Mouse (Mus musculus): ENCODE measurements at regions not wholly inside any gene's neighbourhood (a gene's known extent, or its start where the extent isn't known, plus 50 kb on each side); places are given as distances from the start of the nearest gene placed in this dataset.
A peak's percentile ranks its signal among the peaks of the same experiment; 100 is the strongest.

DNA sequence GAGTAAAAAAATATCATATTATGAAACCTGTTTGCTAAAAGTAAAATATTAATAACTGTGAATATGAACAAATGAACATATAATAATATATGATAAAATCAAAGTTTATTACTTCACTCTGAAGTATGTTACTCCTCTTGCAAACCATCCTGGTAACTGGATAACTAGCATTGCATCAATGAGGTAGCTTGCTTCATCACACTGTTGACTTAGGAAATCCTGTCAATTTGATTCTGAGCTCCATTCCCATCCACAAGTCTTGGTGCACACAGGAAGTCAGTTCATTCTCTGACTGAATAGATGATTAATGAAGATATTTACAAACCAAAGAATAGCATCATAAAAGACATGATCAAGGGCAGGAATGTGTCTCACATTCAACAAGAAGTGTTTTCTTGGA, 286.9 kb upstream of the Gprin3 start:
- DNase-seq (ENCODE audit: low read depth, low spot score) = no peak

DNA sequence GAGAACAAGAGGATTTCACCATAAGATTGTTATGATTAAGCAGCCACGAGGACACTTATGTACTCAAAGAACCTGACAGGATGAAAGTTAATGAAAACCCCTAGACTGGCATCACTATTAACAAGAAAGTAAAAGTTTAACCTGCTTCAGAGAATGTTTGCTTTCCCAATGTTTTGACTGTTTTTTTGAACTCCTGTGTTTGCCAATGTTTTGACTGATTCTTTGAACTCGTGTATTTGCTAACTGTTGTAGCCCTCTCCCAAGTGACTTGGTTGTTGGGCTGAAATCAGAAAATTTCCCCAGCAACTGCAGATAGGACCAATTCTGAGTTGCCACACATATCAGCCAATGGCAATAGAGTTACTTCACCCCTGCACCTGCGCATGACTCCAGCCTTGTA, 258.9 kb upstream of the Gprin3 start:
- DNase-seq (ENCODE audit: low read depth, low spot score) = no peak

DNA sequence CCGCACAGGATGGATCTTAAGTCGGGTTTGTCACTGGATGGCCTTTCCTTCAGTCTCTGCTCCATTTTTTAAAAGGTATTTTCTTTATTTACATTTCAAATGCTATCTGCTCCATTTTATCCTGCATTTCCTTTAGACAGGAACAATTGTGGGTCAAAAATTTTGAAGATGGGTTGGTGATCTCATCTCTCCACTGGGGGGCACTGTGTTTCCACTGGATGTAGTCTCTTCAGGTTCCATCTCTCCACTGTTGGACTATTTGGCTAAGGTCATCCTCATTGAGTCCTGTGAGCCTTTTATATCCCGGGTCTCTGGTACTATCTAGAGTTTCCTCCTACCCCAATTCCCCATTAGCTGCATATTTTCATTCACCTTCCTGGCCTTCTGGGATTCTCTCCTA, 241.3 kb upstream of the Gprin3 start:
- peak; percentile 46 for DNase-seq (ENCODE audit: low read depth, low spot score)

Measured in ES-CJ7 (cell line).